Mouse (Mus musculus) liver, postnatal 0 days (tissue): Measurements from ENCODE around the gene Mre11a.
"Not testable (repeated sequence)": the region's sequence is repeated elsewhere in the genome, so short reads cannot be mapped to it uniquely, and the experiment has no call there.

Experiments used
- CTCF ChIP-seq: sonication (generic); IDR thresholded peaks from 2 replicates; pipeline ENCODE4 v1.5.1; 2016; ENCODE audit warnings: antibody characterized with exemption, low read depth
- EP300 ChIP-seq: IDR thresholded peaks from 2 replicates; pipeline ENCODE4 v1.6.1; 2016; ENCODE audit warnings: antibody characterized with exemption, low read depth, mild to moderate bottlenecking

DNA sequence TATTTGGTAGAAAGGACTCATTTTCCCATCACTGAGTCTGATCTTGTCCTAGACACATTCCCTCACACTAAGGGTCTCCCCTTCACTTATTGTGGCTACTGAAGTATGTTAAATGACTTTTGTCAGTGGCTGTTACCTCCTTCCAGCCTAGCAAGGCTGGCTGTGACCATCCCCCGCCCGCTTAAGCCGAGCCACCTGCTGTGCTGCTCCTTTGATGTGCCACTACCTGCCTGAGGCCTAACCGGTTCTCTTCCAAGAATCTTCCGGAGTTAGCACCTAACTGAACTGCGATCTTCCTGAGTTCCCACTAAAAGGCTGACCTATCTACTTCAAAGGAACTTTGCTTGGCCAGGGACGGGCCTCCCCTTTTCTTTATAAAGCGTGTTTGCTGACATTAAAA lies 92.1 kb downstream of the Mre11a start:
- not testable (repeated sequence) for TF ChIP-seq CTCF, EP300
